Mouse (Mus musculus): ENCODE measurements around the gene Wdr54. TPM values are rescaled to one million over a fixed set of nuclear protein-coding genes. Genes with fewer than 3 reads are reported as not detected.

Gene Wdr54
- polyA plus RNA-seq, 1 experiment = not detected

DNA sequence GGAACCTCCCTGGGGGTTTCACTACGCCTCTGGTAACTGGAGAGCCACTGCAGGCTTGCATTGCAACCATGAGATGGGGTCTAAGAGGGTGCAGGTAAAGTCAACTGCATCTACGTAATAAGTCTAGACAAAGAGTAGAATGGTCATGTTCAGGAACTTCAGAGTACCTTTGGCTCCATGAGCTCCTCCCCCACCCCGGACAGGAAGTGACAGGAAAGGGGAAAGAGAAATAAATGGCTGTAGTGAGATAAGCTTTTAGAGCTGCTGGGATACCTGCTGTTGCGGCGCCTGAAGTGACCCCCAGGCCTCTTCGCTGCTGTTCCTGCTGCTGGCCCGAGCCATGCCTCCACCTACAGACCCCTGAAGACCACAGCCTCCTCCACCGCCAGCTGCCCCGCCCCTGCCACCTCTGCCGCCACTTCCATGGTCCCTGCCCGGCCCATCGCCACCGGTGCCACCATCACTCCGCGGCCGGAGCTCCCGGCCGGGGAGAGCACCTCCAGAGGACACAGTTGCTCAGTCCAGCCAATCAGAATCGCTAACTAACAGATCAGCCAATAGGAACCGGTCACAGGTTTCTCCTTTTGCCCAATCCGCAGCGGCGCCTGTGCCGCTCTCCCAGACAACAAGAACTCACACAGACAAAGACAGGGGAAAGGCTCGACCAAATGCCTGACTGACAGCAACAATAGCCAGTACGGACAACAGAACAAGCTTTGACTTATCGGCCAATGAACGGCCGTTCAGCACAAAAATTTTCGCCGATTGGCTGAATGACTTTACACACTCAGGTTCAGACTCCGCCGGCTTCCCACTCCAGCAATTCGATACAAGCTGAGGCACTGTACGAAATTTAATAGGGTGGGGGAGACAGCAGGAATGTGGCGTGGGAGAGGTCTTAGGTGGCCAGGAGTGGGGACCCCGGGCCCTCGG, 35.0 kb downstream of the Wdr54 start, which contains the start of gene Wbp1:
Gene Wbp1, minus strand, starts transcription at position 630 of the 933 bp plus-strand sequence.
- TF ChIP-seq GATA1 (IDR thresholded peaks at IDR 0.05; ENCODE audit: low read length) = no peak

DNA sequence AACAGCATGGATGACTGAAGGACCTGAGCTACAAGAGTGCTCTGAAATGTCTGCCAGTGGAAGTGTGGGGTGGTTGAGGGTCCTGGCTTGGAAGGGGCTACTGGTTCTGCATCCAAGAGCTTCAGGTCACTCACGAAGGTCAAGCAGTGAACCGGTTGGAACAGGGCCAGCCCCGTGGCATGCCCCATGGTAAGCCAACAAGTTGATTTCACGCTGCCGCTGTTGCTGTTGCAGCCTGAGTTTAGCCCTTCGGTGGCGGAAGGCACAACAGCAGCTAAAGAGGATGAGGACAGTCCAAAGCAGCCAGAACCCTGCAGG, 36.5 kb downstream of the Wdr54 start:
- no peak for TF ChIP-seq GATA1 (IDR thresholded peaks at IDR 0.05; ENCODE audit: low read length)

- TF ChIP-seq GATA1 (IDR thresholded peaks at IDR 0.05; ENCODE audit: low read length) = no peak
Observed at GRCm38 (mm10) chr6:83118825-83119733, 37.1 kb downstream of the Wdr54 start.

DNA sequence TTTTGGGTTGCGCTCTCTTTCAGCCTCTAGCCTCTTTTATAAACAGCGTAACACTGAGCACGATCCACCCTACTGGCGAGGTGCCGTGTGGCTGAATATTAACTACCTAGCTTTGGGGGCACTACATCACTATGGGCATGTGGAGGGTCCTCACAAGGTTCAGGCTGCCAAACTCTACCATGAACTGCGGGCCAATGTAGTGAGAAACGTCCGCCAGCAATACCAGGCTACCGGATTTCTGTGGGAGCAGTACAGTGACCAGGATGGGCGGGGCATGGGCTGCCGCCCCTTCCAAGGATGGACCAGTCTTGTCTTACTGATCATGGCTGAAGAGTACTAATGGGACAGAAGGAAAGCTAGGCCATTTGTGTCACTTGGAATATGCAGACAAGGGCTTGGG, 37.8 kb downstream of the Wdr54 start:
- TF ChIP-seq GATA1 (IDR thresholded peaks at IDR 0.05; ENCODE audit: low read length) = no peak

DNA sequence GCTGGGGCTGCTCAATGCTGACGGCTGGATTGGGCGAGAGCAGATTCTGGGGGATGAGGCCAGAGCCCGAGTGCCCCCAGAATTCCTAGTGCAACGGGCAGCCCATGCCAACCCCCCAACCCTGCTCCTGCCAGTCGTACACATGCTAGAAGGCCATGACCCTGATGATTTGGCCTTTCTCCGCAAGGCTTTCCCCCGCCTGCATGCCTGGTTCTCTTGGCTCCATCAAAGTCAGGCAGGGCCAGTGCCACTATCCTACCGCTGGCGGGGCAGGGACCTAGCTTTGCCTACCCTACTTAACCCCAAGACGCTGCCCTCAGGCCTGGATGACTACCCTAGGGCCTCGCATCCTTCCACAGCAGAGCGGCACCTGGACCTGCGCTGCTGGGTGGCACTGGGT, 38.6 kb downstream of the Wdr54 start:
- TF ChIP-seq GATA1 (IDR thresholded peaks at IDR 0.05; ENCODE audit: low read length) = no peak

DNA sequence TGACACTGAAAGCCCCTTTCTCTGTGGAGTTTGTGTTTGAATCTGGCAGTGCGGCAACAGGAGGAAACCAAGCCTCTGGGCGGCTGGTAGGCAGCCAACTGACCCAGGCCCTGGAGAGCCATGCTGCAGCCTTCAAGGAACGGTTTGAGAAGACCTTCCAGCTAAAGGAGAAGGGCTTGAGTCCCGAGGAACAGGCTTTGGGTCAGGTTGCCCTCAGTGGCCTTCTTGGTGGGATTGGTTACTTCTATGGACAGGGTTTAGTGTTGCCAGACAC, 39.1 kb downstream of the Wdr54 start:
- no peak for TF ChIP-seq GATA1 (IDR thresholded peaks at IDR 0.05; ENCODE audit: low read length)

DNA sequence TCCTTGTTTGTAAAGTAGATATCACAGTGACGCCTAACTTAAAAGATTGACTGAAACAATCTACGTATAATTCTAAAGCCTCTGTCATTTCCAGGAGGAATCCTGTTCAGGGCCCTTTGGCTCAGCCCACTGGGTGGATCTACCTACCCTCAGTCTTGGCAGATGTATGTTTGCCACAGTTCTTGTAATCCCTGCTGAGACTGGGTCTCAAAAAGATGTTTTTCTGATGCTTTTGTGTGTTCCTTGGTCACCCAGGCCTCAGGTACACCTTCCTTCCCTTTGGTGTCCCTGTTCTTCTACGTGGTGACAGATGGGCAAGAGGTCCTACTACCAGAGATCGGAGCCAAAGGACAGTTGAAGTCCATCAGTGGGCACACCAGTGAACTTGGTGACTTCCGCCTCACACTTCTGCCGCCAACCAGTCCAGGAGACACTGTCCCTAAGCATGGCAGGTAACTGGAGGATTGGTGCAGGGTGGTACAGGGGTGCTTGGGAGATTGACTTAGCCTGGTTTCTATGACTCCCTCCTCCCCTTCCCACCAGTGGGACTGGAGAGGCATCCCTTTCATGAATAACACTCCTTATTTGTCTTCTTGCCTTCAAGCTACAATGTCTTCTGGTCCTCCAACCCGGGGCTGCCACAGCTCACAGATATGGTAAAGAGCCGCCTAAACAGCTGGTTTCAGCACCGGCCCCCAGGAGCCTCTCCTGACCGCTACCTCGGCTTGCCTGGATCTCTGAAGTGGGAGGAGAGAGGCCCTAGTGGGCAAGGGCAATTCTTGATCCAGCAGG, 39.6 kb downstream of the Wdr54 start:
- TF ChIP-seq GATA1 (IDR thresholded peaks at IDR 0.05; ENCODE audit: low read length) = no peak

DNA sequence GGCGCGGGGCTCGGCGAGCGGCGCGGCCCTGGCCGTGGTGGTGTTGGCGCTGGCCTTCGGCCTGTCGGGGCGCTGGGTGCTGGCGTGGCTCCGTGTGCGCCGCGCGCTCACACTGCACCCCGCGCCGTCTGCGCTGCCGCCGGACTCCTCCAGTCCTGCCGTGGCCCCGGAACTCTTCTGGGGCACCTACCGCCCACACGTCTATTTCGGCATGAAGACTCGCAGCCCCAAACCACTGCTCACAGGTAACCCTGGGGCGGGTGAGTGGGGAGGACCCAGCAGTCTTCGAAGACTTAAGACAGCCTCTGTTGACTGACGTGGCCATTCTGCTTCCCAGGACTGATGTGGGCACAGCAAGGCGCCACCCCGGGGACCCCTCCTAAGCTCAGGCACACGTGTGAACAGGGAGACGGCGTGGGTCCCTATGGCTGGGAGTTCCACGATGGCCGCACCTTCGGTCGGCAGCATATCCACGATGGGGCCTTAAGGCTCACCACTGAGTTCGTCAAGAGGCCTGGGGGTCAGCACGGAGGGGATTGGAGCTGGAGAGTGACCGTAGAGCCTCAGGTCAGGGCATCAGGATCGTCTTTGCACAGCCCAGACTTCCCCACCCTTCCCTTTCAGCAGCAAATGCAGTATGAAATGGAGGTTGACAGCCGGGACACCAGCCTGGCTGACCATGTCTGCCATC, 40.4 kb downstream of the Wdr54 start:
- TF ChIP-seq GATA1 (IDR thresholded peaks at IDR 0.05; ENCODE audit: low read length) = no peak

DNA sequence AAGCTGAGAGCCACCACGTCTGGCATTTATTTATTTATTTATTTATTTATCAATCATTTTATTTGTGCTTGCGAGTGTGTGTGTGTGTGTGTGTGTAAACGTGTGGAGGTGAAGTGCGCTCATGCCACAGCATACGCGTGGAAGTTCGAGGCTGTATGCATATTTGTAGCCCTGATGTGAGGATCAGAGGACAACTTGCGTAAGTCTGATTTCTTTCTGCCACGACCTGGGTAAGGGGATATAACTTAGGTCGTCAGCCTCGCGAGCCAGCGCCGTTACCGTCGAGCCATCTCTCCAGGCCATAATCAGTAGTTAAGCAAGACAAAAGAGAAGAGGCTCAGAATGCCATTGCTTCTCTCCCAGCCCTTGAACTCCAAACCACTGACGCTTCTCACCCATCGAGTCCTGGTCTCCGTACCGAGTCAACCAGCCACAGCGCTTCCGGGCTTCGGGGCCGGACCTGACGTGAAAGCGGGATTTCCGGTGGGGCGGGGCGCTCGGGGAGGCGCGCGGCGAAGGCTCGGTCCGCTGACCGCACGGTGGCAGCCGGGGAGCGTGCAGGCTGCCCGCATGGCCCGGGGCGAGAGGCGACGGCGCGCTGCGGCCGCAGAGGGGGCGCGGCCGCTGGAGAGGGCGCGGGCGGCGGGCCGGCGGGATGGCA, 41.1 kb downstream of the Wdr54 start, which contains the start of gene Mogs:
Gene Mogs, plus strand, starts transcription at position 486 of the 661 bp plus-strand sequence.
- TF ChIP-seq GATA1 (IDR thresholded peaks at IDR 0.05; ENCODE audit: low read length) = no peak

GRCm38 (mm10) chr6:83111510-83112136, 44.6 kb downstream of the Wdr54 start:
- TF ChIP-seq GATA1 (IDR thresholded peaks at IDR 0.05; ENCODE audit: low read length) = no peak

DNA sequence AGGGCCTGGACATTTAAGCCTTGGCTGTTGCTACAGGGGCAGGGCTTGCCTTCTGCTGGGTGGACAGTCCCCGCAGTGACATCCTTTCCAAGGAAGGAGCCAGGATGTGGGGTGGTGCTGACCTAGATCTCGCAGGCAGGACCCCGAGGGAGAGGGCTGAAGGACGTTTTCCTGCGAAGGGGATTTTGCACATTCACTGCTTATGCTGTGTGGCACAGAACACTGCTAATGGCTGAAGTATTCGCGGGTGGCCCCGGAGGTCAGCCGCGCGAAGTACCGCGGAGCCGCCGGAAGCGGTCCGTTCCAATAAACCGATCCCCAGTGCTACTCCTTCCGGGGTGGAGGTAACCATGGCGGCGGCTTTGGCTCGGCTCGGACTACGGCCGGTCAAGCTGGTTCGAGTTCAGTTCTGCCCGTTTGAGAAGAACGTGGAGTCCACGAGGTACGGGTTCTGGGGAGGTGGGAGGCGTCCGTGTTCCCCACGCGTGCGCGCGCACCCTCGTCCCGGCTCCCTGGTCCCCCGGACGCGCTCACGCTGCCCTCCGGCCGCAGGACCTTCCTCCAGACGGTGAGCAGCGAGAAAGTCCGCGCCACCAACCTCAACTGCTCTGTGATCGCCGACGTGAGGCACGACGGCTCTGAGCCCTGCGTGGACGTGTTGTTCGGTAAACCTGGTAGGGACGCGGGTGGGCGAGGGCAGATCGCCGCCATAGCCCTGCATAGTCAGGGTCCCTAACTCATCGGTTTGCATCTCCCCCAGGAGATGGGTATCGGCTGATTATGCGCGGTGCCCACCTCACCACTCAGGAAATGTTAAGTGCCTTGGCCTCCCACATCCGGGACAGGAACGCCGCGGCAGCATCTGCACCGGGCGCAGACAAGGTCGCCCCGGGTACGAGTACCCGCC, 47.2 kb downstream of the Wdr54 start, which contains the start of gene Mrpl53:
Gene Mrpl53, plus strand, starts transcription at position 279 of the 907 bp plus-strand sequence.
- TF ChIP-seq GATA1 (IDR thresholded peaks at IDR 0.05; ENCODE audit: low read length) = no peak

DNA sequence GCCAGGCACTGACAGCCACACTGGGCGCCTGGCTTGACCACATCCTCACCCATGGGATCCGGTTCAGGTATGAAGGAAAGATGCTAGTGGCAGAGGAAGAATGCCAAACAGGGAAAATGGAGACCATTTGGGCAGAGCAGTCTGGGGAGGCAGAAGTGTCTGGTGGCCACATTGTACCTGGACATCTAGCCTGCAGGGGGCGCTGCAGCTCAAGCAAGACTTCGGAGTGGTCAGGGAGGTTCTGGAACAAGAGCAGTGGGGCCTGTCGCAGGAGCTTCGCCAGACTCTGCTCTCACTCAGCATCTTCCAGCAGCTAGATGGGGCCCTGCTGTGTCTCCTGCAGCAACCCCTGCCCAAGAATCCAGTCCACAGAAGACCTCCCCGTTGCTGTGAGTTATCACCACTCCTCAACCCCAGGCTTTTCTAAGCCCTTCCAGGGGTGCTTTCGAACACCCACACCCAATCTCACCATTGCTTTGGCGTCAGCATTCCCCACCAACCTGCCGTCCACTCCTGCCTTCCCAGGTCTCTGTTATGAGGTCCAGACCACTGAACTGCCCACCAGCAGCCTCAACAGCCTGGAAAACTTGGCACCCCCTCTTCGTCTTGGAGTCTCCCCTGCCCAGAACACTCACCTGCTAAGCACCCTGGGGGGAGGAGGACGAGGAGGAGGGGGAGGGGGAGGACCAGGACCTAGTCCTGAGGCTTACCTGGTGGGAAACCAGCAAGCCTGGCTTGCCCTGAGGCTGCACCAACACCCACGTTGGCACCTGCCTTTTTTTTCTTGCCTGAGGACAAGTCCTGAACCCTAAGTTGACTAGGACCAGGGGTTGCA, 48.4 kb downstream of the Wdr54 start:
- TF ChIP-seq GATA1 (IDR thresholded peaks at IDR 0.05; ENCODE audit: low read length) = no peak
